Mouse (Mus musculus): Measurements from ENCODE around the gene Parp9.

The Parp9 gene

DNA sequence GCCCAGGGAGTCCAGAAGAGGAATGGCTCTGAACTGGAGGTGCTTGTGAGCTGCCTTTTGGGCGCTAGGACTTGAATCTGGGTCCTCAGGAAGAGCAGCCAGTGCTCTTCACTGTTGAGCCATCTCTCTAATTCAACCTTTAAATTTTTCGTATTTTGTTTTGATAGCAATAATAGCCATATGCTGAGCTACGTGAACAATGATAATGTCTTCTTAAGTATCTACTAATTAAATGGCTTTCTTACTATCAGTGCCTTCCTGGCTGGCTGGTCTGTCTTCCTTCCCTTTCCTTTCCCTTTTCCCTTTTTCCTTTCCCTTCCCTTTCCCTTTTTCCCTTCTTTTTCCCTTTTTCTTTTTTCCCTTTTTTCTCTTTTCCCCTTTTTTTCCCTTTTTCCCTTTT is 70.1 kb downstream of the Parp9 start:
- no peak for DNase-seq

DNA sequence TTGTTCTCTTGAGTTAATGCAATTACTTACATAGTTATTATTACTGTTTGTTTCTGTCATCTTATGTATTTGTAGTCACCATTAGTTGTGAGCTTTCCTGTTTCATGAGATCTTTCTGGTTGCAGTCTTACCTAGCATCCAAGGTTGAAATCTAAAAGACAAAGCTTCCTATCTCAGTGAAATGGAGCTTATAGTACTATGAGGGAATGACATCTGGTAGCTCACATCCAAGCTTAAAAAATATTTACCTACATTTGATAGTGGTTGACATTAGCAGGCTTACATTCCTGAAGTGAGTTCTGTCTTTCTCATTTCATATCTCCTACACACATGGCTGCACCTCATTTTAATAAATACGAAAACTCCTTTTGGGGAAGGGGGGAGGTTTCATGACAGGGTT is 78.1 kb downstream of the Parp9 start:
- DNase-seq = no peak

Measured in right cerebral cortex, postnatal 4 days (tissue).